Mouse (Mus musculus) G1E (cell line): ENCODE data around the gene Lcor. TPM values are rescaled to one million over a fixed set of nuclear protein-coding genes. Genes with fewer than 3 reads are reported as not detected.

Experiments used
- ATAC-seq: 2 replicates; pipeline ENCODE4 v1.8.0; 2016; ENCODE audit warnings: mild to moderate bottlenecking; ENCODE audit not compliant: insufficient number of reproducible peaks, poor library complexity, low FRiP score, severe bottlenecking; ENCODE audit errors: extremely low read depth
- DNase-seq: peaks from one replicate; pipeline ENCODE4 v3.0.0; 2012; ENCODE audit warnings: low spot score
- H3K27me3 ChIP-seq: 2 replicates; pipeline ENCODE4 v1.6.1; 2012; ENCODE audit warnings: mild to moderate bottlenecking, low read length, inconsistent platforms; ENCODE audit not compliant: insufficient read depth
- H3K36me3 ChIP-seq: replicated peaks from 2 replicates; pipeline ENCODE3; 2012; ENCODE audit warnings: mild to moderate bottlenecking, inconsistent platforms
- H3K4me1 ChIP-seq: 2 replicates; pipeline ENCODE4 v1.6.1; 2012; ENCODE audit warnings: low read depth, low read length, inconsistent platforms, mixed read lengths; ENCODE audit not compliant: insufficient read depth
- H3K4me3 ChIP-seq: 2 replicates; pipeline ENCODE4 v1.5.1; 2012; ENCODE audit warnings: low read depth, mild to moderate bottlenecking, inconsistent platforms, low read length, moderate library complexity, mixed read lengths
- H3K9me3 ChIP-seq: replicated peaks from 2 replicates; pipeline ENCODE4 v1.6.1; 2012; ENCODE audit warnings: inconsistent platforms
- CTCF ChIP-seq: IDR thresholded peaks from 2 replicates; pipeline ENCODE4 v1.5.1; 2012; ENCODE audit warnings: low read depth, low read length, inconsistent platforms, mixed read lengths
- GATA1 ChIP-seq: IDR thresholded peaks from 2 replicates; pipeline ENCODE4 v1.6.1; 2012; ENCODE audit warnings: borderline replicate concordance, low read length, inconsistent platforms, mixed read lengths
- GATA2 ChIP-seq: IDR thresholded peaks from 2 replicates; pipeline ENCODE4 v1.6.1; 2012; ENCODE audit warnings: low read depth, low read length, inconsistent platforms, borderline replicate concordance
- POLR2AphosphoS5 ChIP-seq: IDR thresholded peaks from 2 replicates; pipeline ENCODE4 v1.6.1; 2012; ENCODE audit warnings: low read depth, low read length, inconsistent platforms; ENCODE audit not compliant: insufficient replicate concordance
- TAL1 ChIP-seq: conservative IDR thresholded peaks from 2 replicates; pipeline ENCODE4 v1.6.1; 2012; ENCODE audit warnings: low read depth, low read length, inconsistent platforms, mixed read lengths
- polyA plus RNA-seq: library from polyadenylated mRNA; stranded (reverse); fragments of >175 nt; gene quantifications from 2 replicates; pipeline ENCODE4 v1.2.3, GENCODE M21; 2012
- total RNA-seq, 2 experiments: library from RNA; stranded (forward) in 1 of 2; stranded (reverse) in 1 of 2; fragments of 200-1000 nt in 1 of 2; fragments of >200 nt in 1 of 2; fragmentation: Nextera tagmentation in 1 of 2; gene quantifications; 2 replicates each; pipeline ENCODE4 v1.2.3; 2014 to 2017

Gene Lcor
- total RNA-seq (2014; fragmentation: Nextera tagmentation) (26.5 and 44.5 TPM in 2 replicates), total RNA-seq (2017) (14.0 and 16.0 TPM in 2 replicates), polyA plus RNA-seq (1.9 and 2.9 TPM in 2 replicates)

DNA sequence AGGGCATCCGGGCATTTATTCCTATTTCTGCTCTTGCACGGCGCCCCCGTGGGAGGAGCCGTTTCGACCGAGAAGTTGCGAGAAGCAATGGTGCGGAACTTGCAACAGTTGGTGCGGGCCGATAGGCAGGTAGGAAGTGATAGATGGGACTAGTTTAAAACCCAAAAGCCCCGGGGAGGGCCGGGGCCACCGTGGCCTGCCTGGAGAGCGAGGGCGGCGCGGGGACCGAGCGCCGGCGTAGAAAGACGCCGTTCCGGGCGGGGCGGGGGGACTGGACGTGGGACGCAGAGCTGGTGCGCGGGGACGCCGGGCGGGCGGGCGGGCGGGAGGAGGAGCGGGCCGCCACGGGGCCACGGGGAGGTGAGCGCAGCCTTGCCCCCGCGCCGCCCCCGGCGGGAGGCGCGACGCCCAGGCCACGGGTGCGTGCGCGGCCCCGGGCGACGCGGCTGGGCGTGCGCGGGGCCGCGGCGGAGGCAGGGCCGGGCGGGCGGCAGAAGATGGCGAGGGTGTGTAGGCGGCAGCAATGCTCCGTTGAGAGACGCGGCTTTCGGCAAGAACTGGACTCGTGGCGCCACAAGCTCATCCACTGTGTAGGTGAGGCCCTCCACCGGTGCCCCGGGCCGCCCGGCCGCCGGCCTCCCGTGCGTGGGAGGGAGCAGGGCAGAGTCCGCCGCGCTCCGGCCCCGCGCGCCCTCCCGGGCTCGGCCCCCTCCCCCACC lies at the start of gene Lcor:
Lcor (plus strand) TSS at position 448 of the 719 bp plus-strand sequence.
- H3K4me1 ChIP-seq: peaks cover 39% of the 10 kb centered on the region
- DNase-seq: peak; percentile 88
- TF ChIP-seq TAL1: no peak
- no peak for TF ChIP-seq GATA1
- TF ChIP-seq POLR2AphosphoS5: no peak
- TF ChIP-seq CTCF: no peak
- TF ChIP-seq GATA2: no peak
- H3K9me3 ChIP-seq: no peaks in the 10 kb centered on the region
- peaks cover 11% of the 10 kb centered on the region for H3K27me3 ChIP-seq
- H3K4me3 ChIP-seq: peak within 1 kb of the TSS; percentile 91
- ATAC-seq: peak; percentile 41
- H3K36me3 ChIP-seq: peaks cover 16% of the 10 kb centered on the region

DNA sequence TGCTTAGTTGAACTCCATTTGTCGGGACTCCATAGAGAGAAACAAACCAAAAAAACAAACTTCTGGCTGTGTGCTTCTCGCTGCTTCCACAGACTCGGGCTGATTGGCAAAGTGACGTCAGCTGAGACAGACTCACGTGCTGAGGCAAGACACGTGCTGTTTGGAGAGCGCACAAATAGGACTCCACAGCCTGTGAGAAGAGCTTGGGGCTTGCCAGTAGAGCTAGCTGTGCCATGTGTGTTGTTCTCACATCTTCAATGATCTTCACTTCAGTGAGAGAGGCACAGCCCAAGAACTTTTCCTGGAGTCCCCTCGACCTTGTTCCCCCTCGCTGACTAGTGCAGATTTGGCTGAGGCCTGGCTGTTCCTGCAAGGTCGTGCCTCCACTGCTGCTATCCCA lies 47.1 kb upstream of the Lcor start:
- ATAC-seq: no peak
- no peak for DNase-seq
- Histone ChIP-seq H3K9me3 (no peaks in the 10 kb centered on the region), H3K4me1 (no peaks in the 10 kb centered on the region), H3K36me3 (no peaks in the 10 kb centered on the region), H3K4me3 (no peak overlapping the region), H3K27me3 (peaks cover 14% of the 10 kb centered on the region)
- no peak for TF ChIP-seq POLR2AphosphoS5
- no peak for TF ChIP-seq CTCF
- no peak for TF ChIP-seq GATA2
- TF ChIP-seq GATA1: no peak
- TF ChIP-seq TAL1: no peak

DNA sequence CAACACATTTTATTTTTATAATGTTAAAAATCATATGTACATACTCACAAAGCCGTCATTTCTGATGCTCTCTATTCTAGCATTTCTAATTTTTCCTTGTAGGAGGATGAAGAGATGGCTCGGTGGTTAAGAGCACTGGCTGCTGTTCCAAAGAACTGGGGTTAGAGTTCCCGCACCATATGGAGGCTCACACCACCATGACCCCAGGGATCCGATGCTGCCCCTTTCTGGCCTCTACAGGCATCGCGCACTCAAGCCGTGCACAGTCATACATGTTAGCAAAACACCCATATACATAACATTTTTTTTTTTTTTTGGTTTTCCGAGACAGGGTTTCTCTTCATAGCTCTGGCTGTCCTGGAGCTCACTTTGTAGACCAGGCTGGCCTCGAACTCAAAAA lies 46.0 kb upstream of the Lcor start:
- H3K4me3 ChIP-seq: no peak overlapping the region
- peaks cover 18% of the 10 kb centered on the region for H3K27me3 ChIP-seq
- no peaks in the 10 kb centered on the region for H3K36me3 ChIP-seq
- no peaks in the 10 kb centered on the region for H3K9me3 ChIP-seq
- H3K4me1 ChIP-seq: no peaks in the 10 kb centered on the region
- DNase-seq: no peak
- ATAC-seq: no peak
- TF ChIP-seq POLR2AphosphoS5 (no peak), CTCF (no peak), GATA1 (no peak), TAL1 (no peak), GATA2 (no peak)

DNA sequence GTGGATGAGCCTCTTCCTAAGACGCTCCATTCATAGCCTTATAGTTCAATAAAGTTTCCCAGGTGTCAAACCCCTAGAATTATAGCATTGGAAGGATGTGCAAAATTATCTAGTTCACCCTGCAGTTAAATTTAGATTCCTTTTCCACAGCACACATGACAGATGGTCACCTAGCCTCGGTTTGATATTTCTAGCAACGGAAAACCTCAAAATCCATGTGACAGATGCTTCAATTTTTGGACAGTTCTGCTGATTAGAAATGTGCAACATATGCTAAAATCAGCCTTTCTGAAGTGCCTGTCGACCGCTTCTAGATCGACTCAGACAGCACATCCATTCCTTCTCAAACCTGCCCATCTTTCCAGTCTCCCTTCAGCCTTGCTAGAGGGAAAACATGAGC lies 43.5 kb upstream of the Lcor start:
- Histone ChIP-seq H3K9me3 (no peaks in the 10 kb centered on the region), H3K27me3 (peaks cover 22% of the 10 kb centered on the region), H3K4me1 (peaks cover 13% of the 10 kb centered on the region), H3K36me3 (no peaks in the 10 kb centered on the region), H3K4me3 (no peak overlapping the region)
- TF ChIP-seq CTCF: no peak
- TF ChIP-seq POLR2AphosphoS5: no peak
- no peak for TF ChIP-seq GATA1
- no peak for TF ChIP-seq GATA2
- TF ChIP-seq TAL1: no peak
- DNase-seq (no peak), ATAC-seq (no peak)

DNA sequence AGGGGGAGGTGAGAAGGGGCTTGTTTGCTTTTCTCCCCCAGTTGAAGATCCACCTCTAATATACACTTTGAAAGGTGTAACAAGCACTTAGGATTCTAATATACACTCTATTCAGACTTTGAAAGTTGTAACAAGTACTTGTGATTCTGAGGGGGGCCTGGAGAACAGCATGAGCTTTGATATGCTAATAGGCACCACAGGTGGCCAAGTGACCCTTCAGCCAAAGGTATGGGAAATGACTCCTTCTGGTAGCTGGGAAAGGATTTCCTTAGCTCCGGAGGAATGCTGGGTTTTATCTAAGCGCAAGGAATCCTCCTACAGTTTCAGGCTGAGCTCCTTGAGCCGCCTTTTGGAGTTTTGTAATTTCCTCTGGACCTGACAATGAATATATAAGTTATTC lies 41.0 kb upstream of the Lcor start:
- Histone ChIP-seq H3K9me3 (no peaks in the 10 kb centered on the region), H3K4me1 (peaks cover 37% of the 10 kb centered on the region), H3K36me3 (no peaks in the 10 kb centered on the region), H3K27me3 (peaks cover 15% of the 10 kb centered on the region), H3K4me3 (no peak overlapping the region)
- ATAC-seq (no peak), DNase-seq (no peak)
- TF ChIP-seq GATA1 (no peak), TAL1 (no peak), CTCF (no peak)

DNA sequence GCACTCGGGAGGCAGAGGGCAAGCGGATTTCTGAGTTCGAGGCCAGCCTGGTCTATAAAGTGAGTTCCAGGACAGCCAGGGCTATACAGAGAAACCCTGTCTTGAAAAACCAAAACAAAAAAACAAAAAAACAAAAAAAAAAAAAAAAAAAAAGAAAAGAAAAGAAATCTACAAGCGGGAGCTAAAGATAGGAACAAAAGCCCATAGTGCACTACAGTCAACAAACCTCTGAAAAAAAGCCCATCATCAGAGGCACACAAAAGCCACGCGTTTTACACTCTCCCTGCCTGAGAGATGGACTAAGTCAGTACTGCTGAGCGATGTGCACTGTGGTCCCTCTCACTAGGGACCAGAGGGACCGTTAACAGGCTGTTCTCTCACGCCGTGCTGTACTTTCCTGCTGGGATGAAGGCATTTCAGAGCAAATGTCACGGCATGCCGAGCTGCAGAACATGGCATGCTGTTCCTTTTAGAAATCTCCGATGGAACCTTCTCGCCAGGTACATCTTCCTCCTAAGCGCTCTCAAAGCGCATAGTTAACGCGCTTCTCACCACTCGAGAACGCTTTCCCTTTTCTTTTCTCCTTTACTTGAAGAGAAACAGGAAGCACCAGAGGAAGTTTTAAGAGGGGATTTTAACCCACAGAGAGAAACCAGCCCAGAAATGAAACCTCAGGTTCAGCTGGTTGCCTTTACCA lies 40.4 kb upstream of the Lcor start:
- ATAC-seq (no peak), DNase-seq (no peak)
- Histone ChIP-seq H3K4me1 (peaks cover 38% of the 10 kb centered on the region), H3K4me3 (no peak overlapping the region), H3K36me3 (no peaks in the 10 kb centered on the region), H3K27me3 (peaks cover 14% of the 10 kb centered on the region), H3K9me3 (no peaks in the 10 kb centered on the region)
- TF ChIP-seq GATA1 (no peak), TAL1 (no peak), GATA2 (no peak), CTCF (no peak), POLR2AphosphoS5 (no peak)
